Mouse (Mus musculus): ENCODE results near the gene Atp23. TPM values are rescaled to one million over a fixed set of nuclear protein-coding genes. Genes with fewer than 3 reads are reported as not detected.

Atp23 gene
- polyA plus RNA-seq (2012; fragmentation: generic; extraction: Trizol) = 6.3 TPM

DNA sequence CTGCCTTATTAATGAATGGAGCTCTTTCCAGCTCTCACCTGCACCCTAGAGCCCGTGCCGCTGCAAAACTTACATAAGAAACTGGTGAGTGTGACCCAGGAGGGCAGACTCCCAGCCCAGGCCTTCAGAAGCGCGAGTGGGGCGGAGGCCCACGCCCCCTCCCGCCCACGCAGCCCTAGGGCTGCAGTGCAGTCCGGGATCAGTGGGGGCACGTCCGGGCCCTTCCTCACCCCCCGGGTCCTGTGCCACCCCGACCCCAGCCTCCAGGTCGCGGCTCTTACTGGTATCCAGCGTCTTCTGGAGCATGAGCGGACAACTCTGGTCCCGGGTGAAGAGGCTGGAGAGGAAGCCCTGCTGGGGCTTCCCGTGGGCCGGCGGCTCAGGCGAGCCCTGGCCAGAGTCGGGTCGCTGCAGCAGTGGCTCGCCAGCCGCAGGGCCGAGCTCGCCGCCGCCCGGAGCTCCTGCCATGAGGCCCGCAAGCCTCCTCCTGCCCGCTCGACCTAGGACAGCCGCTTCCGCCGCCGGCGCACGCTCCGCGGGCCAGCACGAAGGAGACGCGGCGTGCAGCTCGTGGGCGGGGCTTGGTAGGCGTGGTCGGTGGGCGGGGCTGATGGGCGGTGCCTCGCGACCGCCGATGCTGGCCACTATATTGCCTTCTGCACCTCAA lies at the start of gene Atp23:
Atp23 (minus strand) TSS at position 535 of the 667 bp plus-strand sequence.
- H3K4me3 ChIP-seq = peak within 1 kb of the TSS; percentile 28
- H3K27me3 ChIP-seq (ENCODE audit: control insufficient read depth, insufficient read depth, insufficient read length) = no peaks in the 10 kb centered on the region
- no peaks in the 10 kb centered on the region for H3K79me2 ChIP-seq (ENCODE audit: control insufficient read depth, insufficient read depth)
- TF ChIP-seq E2F4 (IDR thresholded peaks at IDR 0.05; ENCODE audit: insufficient read depth) (no peak), SRF (IDR thresholded peaks at IDR 0.05; ENCODE audit: control insufficient read depth, insufficient read length, low read depth) (no peak), CEBPB (IDR thresholded peaks at IDR 0.05; ENCODE audit: insufficient read depth, poor library complexity, severe bottlenecking) (no peak), TCF3 (IDR thresholded peaks at IDR 0.05; ENCODE audit: insufficient read length, low read depth) (no peak), MAX (IDR thresholded peaks at IDR 0.05; ENCODE audit: low read depth) (no peak), POLR2AphosphoS2 (IDR thresholded peaks at IDR 0.05; ENCODE audit: insufficient read length, low read depth) (peak; percentile 73), POLR2A (IDR thresholded peaks at IDR 0.05; ENCODE audit: insufficient read length, low read depth) (peak; percentile 93), MYOG (IDR thresholded peaks at IDR 0.05; ENCODE audit: control insufficient read depth in 1 of 3, insufficient read depth in 1 of 3, insufficient read length in 2 of 3, low read depth in 2 of 3) (peak in 1 of 3 experiments; percentile 32), MYOD1 (IDR thresholded peaks at IDR 0.05; ENCODE audit: control insufficient read depth in 1 of 3, insufficient read length in 2 of 3, low read depth in 2 of 3) (peak in 1 of 3 experiments; percentile 59), REST (IDR thresholded peaks at IDR 0.05; ENCODE audit: insufficient read depth, insufficient read length) (no peak), USF1 (IDR thresholded peaks at IDR 0.05; ENCODE audit: low read depth) (no peak), TCF12 (IDR thresholded peaks at IDR 0.05; ENCODE audit: insufficient read depth, poor library complexity, severe bottlenecking) (no peak)
- H3K36me3 ChIP-seq (ENCODE audit: control insufficient read depth, insufficient read depth) = no peaks in the 10 kb centered on the region
- peak within 1 kb of the TSS; percentile 96 for H3K4me2 ChIP-seq (ENCODE audit: low read depth)
- peak within 1 kb of the TSS; percentile 4 for H3ac ChIP-seq (ENCODE audit: control insufficient read depth, insufficient read length)

DNA sequence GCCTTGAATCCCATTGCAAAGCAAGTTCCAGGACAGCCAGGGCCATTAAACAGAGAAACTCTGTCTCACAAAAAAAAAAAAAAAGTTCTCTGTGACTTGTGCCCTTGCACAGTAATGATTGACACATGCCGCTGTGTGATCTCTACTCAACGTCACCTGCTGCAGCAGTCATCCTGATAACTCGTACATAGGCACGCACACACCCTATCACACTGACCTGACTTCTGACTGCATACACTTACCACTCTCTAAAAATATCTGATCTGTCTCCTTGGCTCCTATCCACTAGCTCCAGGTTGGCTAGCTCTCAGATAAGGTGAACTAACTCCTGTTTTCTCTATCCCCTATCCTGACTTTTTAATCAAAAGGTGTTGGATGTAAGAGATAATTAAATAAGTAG lies 49.4 kb upstream of the Atp23 start:
- Histone ChIP-seq H3K27me3 (ENCODE audit: control insufficient read depth, insufficient read depth, insufficient read length) (no peaks in the 10 kb centered on the region), H3K4me2 (ENCODE audit: low read depth) (no peak overlapping the region), H3ac (ENCODE audit: control insufficient read depth, insufficient read length) (no peak overlapping the region), H3K79me2 (ENCODE audit: control insufficient read depth, insufficient read depth) (no peaks in the 10 kb centered on the region), H3K4me3 (no peak overlapping the region), H3K36me3 (ENCODE audit: control insufficient read depth, insufficient read depth) (no peaks in the 10 kb centered on the region)
- no peak for TF ChIP-seq USF1 (IDR thresholded peaks at IDR 0.05; ENCODE audit: low read depth)
- no peak for TF ChIP-seq MYOG (IDR thresholded peaks at IDR 0.05; ENCODE audit: control insufficient read depth in 1 of 3, insufficient read depth in 1 of 3, insufficient read length in 2 of 3, low read depth in 2 of 3)
- TF ChIP-seq MAX (IDR thresholded peaks at IDR 0.05; ENCODE audit: low read depth) = no peak
- TF ChIP-seq CEBPB (IDR thresholded peaks at IDR 0.05; ENCODE audit: insufficient read depth, poor library complexity, severe bottlenecking) = no peak
- TF ChIP-seq E2F4 (IDR thresholded peaks at IDR 0.05; ENCODE audit: insufficient read depth) = no peak
- TF ChIP-seq MYOD1 (IDR thresholded peaks at IDR 0.05; ENCODE audit: control insufficient read depth in 1 of 3, insufficient read length in 2 of 3, low read depth in 2 of 3) = peak; percentile 27 to 86 (median 33)
- no peak for TF ChIP-seq SRF (IDR thresholded peaks at IDR 0.05; ENCODE audit: control insufficient read depth, insufficient read length, low read depth)
- TF ChIP-seq POLR2AphosphoS2 (IDR thresholded peaks at IDR 0.05; ENCODE audit: insufficient read length, low read depth) = no peak

DNA sequence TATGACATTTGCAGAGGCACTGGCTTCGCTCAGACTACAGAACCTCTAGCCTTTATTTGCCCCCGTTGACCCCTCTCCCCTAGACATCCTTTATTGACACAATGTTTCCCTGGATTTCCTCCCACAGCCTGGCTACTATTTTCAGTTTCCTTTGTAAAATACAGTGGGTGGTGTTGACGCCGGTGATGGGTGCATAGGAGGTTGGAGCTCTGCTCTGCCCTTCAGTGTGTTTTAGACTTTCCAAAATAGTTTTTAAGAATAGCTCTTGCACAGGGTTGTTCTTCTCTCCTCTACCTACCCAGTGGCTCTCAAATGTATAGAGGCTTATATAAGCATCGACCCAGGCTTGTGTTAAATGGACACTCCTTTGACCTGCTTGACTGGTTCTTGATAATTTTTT lies 48.7 kb upstream of the Atp23 start:
- Histone ChIP-seq H3K36me3 (ENCODE audit: control insufficient read depth, insufficient read depth) (no peaks in the 10 kb centered on the region), H3ac (ENCODE audit: control insufficient read depth, insufficient read length) (no peak overlapping the region), H3K4me3 (no peak overlapping the region), H3K79me2 (ENCODE audit: control insufficient read depth, insufficient read depth) (no peaks in the 10 kb centered on the region), H3K27me3 (ENCODE audit: control insufficient read depth, insufficient read depth, insufficient read length) (no peaks in the 10 kb centered on the region), H3K4me2 (ENCODE audit: low read depth) (no peak overlapping the region)
- no peak for TF ChIP-seq MYOD1 (IDR thresholded peaks at IDR 0.05; ENCODE audit: control insufficient read depth in 1 of 3, insufficient read length in 2 of 3, low read depth in 2 of 3)
- no peak for TF ChIP-seq E2F4 (IDR thresholded peaks at IDR 0.05; ENCODE audit: insufficient read depth)
- TF ChIP-seq MAX (IDR thresholded peaks at IDR 0.05; ENCODE audit: low read depth) = no peak

DNA sequence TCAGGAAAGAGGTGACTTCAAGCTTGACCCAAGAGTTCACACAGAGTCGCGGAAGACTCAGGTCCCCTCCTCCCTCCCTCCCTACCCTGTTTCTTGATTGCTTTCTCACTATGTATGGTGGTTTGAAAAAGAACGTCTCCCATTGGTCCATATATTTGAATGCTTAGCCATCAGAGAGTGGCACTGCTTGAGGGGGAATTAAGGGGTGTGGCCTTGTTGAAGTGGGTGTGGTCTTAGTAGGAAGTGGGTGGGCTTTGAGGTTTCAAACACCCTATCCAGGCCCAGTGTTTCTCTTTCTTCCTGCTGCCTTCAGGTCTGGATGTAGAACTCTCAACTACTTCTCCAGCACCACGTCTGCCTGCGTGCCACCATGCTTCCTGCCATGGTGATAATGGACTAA lies 44.4 kb upstream of the Atp23 start:
- no peak for TF ChIP-seq MYOG (IDR thresholded peaks at IDR 0.05; ENCODE audit: control insufficient read depth in 1 of 3, insufficient read depth in 1 of 3, insufficient read length in 2 of 3, low read depth in 2 of 3)
- no peak for TF ChIP-seq REST (IDR thresholded peaks at IDR 0.05; ENCODE audit: insufficient read depth, insufficient read length)
- no peak for TF ChIP-seq TCF12 (IDR thresholded peaks at IDR 0.05; ENCODE audit: insufficient read depth, poor library complexity, severe bottlenecking)
- no peak for TF ChIP-seq SRF (IDR thresholded peaks at IDR 0.05; ENCODE audit: control insufficient read depth, insufficient read length, low read depth)
- TF ChIP-seq MYOD1 (IDR thresholded peaks at IDR 0.05; ENCODE audit: control insufficient read depth in 1 of 3, insufficient read length in 2 of 3, low read depth in 2 of 3) = no peak
- TF ChIP-seq POLR2A (IDR thresholded peaks at IDR 0.05; ENCODE audit: insufficient read length, low read depth) = no peak
- TF ChIP-seq POLR2AphosphoS2 (IDR thresholded peaks at IDR 0.05; ENCODE audit: insufficient read length, low read depth) = no peak
- TF ChIP-seq CEBPB (IDR thresholded peaks at IDR 0.05; ENCODE audit: insufficient read depth, poor library complexity, severe bottlenecking) = no peak
- TF ChIP-seq TCF3 (IDR thresholded peaks at IDR 0.05; ENCODE audit: insufficient read length, low read depth) = no peak
- no peak for TF ChIP-seq E2F4 (IDR thresholded peaks at IDR 0.05; ENCODE audit: insufficient read depth)
- TF ChIP-seq USF1 (IDR thresholded peaks at IDR 0.05; ENCODE audit: low read depth) = no peak
- no peak for TF ChIP-seq MAX (IDR thresholded peaks at IDR 0.05; ENCODE audit: low read depth)
- H3K4me2 ChIP-seq (ENCODE audit: low read depth) = no peak overlapping the region
- H3K36me3 ChIP-seq (ENCODE audit: control insufficient read depth, insufficient read depth) = no peaks in the 10 kb centered on the region
- H3ac ChIP-seq (ENCODE audit: control insufficient read depth, insufficient read length) = no peak overlapping the region
- no peak overlapping the region for H3K4me3 ChIP-seq
- H3K27me3 ChIP-seq (ENCODE audit: control insufficient read depth, insufficient read depth, insufficient read length) = no peaks in the 10 kb centered on the region
- H3K79me2 ChIP-seq (ENCODE audit: control insufficient read depth, insufficient read depth) = no peaks in the 10 kb centered on the region

DNA sequence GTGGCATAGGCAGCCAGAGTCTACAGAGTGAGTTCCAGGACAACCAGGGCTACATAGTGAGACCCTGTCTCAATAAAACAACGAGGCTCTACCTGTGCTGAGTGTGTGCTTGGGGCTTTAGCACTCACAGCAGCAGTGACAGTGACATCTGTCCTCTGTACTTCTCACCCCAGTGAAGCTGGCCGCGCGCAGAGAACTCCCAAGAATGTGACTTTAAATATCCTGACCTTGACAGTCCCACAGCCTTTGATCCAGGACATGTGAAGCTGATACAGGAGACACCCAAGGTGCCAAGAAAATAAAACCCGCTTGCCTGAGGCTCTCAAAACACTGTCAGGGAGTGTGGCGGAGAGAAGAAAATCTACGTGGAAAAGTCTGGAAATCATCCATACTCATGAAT lies 39.8 kb upstream of the Atp23 start:
- Histone ChIP-seq H3K4me3 (no peak overlapping the region), H3K36me3 (ENCODE audit: control insufficient read depth, insufficient read depth) (no peaks in the 10 kb centered on the region), H3K27me3 (ENCODE audit: control insufficient read depth, insufficient read depth, insufficient read length) (no peaks in the 10 kb centered on the region), H3K79me2 (ENCODE audit: control insufficient read depth, insufficient read depth) (no peaks in the 10 kb centered on the region), H3ac (ENCODE audit: control insufficient read depth, insufficient read length) (no peak overlapping the region), H3K4me2 (ENCODE audit: low read depth) (no peak overlapping the region)
- TF ChIP-seq POLR2A (IDR thresholded peaks at IDR 0.05; ENCODE audit: insufficient read length, low read depth) = no peak
- no peak for TF ChIP-seq SRF (IDR thresholded peaks at IDR 0.05; ENCODE audit: control insufficient read depth, insufficient read length, low read depth)
- no peak for TF ChIP-seq MAX (IDR thresholded peaks at IDR 0.05; ENCODE audit: low read depth)
- no peak for TF ChIP-seq TCF12 (IDR thresholded peaks at IDR 0.05; ENCODE audit: insufficient read depth, poor library complexity, severe bottlenecking)
- TF ChIP-seq TCF3 (IDR thresholded peaks at IDR 0.05; ENCODE audit: insufficient read length, low read depth) = no peak
- TF ChIP-seq REST (IDR thresholded peaks at IDR 0.05; ENCODE audit: insufficient read depth, insufficient read length) = no peak
- TF ChIP-seq USF1 (IDR thresholded peaks at IDR 0.05; ENCODE audit: low read depth) = no peak
- TF ChIP-seq POLR2AphosphoS2 (IDR thresholded peaks at IDR 0.05; ENCODE audit: insufficient read length, low read depth) = no peak
- no peak for TF ChIP-seq MYOG (IDR thresholded peaks at IDR 0.05; ENCODE audit: control insufficient read depth in 1 of 3, insufficient read depth in 1 of 3, insufficient read length in 2 of 3, low read depth in 2 of 3)
- TF ChIP-seq CEBPB (IDR thresholded peaks at IDR 0.05; ENCODE audit: insufficient read depth, poor library complexity, severe bottlenecking) = no peak
- no peak for TF ChIP-seq E2F4 (IDR thresholded peaks at IDR 0.05; ENCODE audit: insufficient read depth)

All from myocyte (in vitro differentiated cells).